Mouse (Mus musculus): ENCODE measurements at regions not wholly inside any gene's neighbourhood (a gene's known extent, or its start where the extent isn't known, plus 50 kb on each side); places are given as distances from the start of the nearest gene placed in this dataset.

DNA sequence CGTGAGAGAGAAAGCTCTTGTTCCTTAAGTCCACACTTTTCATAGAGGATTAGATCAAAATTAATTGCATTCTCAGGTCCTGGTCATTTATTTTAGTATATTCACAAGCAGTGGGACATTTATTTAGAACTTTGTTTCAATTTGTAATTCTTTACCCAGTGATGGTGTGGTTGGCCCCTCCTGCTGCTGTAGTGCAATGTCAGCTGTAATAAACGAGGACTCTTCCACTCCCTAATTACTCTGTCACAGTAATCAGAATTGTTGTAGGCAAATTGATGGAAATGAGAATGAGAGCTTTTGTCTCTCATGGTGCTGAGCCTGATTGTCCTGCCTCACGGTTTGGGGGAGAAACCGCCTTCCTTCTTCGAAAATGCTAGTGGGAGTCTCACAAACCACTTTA is 70.1 kb downstream of the Cd24a start:
- Histone ChIP-seq H3K4me3 (ENCODE audit: insufficient read depth in 1 of 2, low read depth in 1 of 2, low read length in 2 of 2, poor library complexity in 1 of 2, severe bottlenecking in 1 of 2) (no peak overlapping the region), H3K36me3 (ENCODE audit: control insufficient read depth, insufficient read depth, low read length, poor library complexity, severe bottlenecking) (no peaks in the 10 kb centered on the region), H3K9ac (ENCODE audit: insufficient read depth, low read depth, low read length, poor library complexity, severe bottlenecking) (no peak overlapping the region), H3K9me3 (ENCODE audit: control insufficient read depth, insufficient read depth, low read depth, low read length) (no peaks in the 10 kb centered on the region), H3K27ac (ENCODE audit: insufficient read depth, low read depth, low read length, poor library complexity, severe bottlenecking) (no peak overlapping the region), H3K4me1 (ENCODE audit: control insufficient read depth in 2 of 2, insufficient read depth in 2 of 2, low read length in 2 of 2, poor library complexity in 1 of 2) (peaks cover 0 to 5% of the 10 kb centered on the region in 2 experiments; a peak in 1 of 4 replicates)
- TF ChIP-seq ZNF384 (IDR thresholded peaks at IDR 0.05; ENCODE audit: low read depth, low read length) (no peak), MAFK (IDR thresholded peaks at IDR 0.05; ENCODE audit: insufficient read depth, low read depth, low read length) (no peak), HCFC1 (IDR thresholded peaks at IDR 0.05; ENCODE audit: borderline replicate concordance, insufficient read depth, low read length) (no peak), ZC3H11A (IDR thresholded peaks at IDR 0.05; ENCODE audit: borderline replicate concordance, low read depth, low read length) (no peak), CHD2 (IDR thresholded peaks at IDR 0.05; ENCODE audit: low read depth, low read length) (no peak)
- in situ Hi-C loops (cut with MboI; ENCODE audit: low sequenced_read_pairs in 2 of 2, unreplicated experiment in 2 of 2), result no loop called here
- no peak for DNase-seq (ENCODE audit: low read depth, low spot score)

DNA sequence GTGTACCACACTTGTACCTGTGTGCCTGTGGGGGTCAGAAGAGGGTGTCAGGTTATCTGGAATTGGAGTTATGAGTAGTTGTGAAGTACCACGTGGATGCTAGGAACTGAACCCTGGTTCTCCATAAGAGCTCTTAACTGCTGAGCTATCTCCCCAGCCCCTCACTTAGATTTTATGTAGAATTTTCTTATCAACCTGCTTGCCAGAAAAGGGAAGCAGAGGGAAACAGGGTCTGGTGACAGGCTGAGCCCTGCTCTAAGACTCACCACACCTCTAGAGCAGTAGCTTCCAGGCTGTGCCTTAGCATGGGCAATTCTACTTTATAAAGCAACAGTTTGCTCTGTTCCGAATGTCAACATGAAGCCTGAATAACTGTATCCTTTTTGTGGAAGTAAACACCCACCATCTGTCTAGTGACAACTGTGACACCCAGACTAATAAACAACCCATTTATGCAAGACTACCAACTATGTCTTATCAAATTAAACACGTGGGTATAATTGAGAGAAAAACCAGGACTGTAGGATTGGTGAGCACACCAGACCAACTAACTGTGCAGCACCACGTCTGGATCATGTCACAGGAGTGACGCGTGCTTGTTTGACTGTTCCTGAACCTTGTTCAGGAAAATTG is 70.8 kb downstream of the Cd24a start:
- Histone ChIP-seq H3K36me3 (ENCODE audit: control insufficient read depth, insufficient read depth, low read length, poor library complexity, severe bottlenecking) (no peaks in the 10 kb centered on the region), H3K9ac (ENCODE audit: insufficient read depth, low read depth, low read length, poor library complexity, severe bottlenecking) (no peak overlapping the region), H3K9me3 (ENCODE audit: control insufficient read depth, insufficient read depth, low read depth, low read length) (no peaks in the 10 kb centered on the region), H3K27ac (ENCODE audit: insufficient read depth, low read depth, low read length, poor library complexity, severe bottlenecking) (no peak overlapping the region), H3K4me3 (ENCODE audit: insufficient read depth in 1 of 2, low read depth in 1 of 2, low read length in 2 of 2, poor library complexity in 1 of 2, severe bottlenecking in 1 of 2) (no peak overlapping the region), H3K4me1 (ENCODE audit: control insufficient read depth in 2 of 2, insufficient read depth in 2 of 2, low read length in 2 of 2, poor library complexity in 1 of 2) (peaks cover 0 to 5% of the 10 kb centered on the region in 2 experiments; a peak in 1 of 4 replicates)
- TF ChIP-seq ZNF384 (IDR thresholded peaks at IDR 0.05; ENCODE audit: low read depth, low read length) (no peak), HCFC1 (IDR thresholded peaks at IDR 0.05; ENCODE audit: borderline replicate concordance, insufficient read depth, low read length) (no peak), MAFK (IDR thresholded peaks at IDR 0.05; ENCODE audit: insufficient read depth, low read depth, low read length) (no peak), ZC3H11A (IDR thresholded peaks at IDR 0.05; ENCODE audit: borderline replicate concordance, low read depth, low read length) (no peak), CHD2 (IDR thresholded peaks at IDR 0.05; ENCODE audit: low read depth, low read length) (no peak)
- in situ Hi-C loops (cut with MboI; ENCODE audit: low sequenced_read_pairs in 2 of 2, unreplicated experiment in 2 of 2), result no loop called here
- DNase-seq (ENCODE audit: low read depth, low spot score), result no peak

DNA sequence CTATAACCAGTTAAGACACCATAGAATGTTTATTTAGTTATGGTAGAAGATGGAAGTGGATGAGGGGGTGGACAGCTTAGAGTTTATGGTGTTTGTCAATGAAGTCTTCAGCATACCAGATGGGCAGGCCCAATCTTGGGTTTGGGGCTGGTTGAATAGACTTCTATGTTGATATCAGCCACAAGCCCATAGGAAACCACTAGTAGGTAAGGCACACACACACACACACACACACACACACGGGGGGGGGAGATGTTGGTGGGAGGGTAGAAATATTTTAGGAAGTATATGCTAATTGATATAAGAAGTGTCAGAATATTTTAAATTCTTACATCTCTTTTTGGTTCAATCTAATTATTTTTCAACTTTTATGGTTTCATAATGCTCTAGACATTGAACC is 72.4 kb downstream of the Cd24a start:
- Histone ChIP-seq H3K9ac (ENCODE audit: insufficient read depth, low read depth, low read length, poor library complexity, severe bottlenecking) (no peak overlapping the region), H3K4me3 (ENCODE audit: insufficient read depth in 1 of 2, low read depth in 1 of 2, low read length in 2 of 2, poor library complexity in 1 of 2, severe bottlenecking in 1 of 2) (no peak overlapping the region), H3K4me1 (ENCODE audit: control insufficient read depth in 2 of 2, insufficient read depth in 2 of 2, low read length in 2 of 2, poor library complexity in 1 of 2) (peaks cover 0 to 5% of the 10 kb centered on the region in 2 experiments; a peak in 1 of 4 replicates), H3K36me3 (ENCODE audit: control insufficient read depth, insufficient read depth, low read length, poor library complexity, severe bottlenecking) (no peaks in the 10 kb centered on the region), H3K9me3 (ENCODE audit: control insufficient read depth, insufficient read depth, low read depth, low read length) (no peaks in the 10 kb centered on the region), H3K27ac (ENCODE audit: insufficient read depth, low read depth, low read length, poor library complexity, severe bottlenecking) (no peak overlapping the region)
- no peak for DNase-seq (ENCODE audit: low read depth, low spot score)
- TF ChIP-seq CHD2 (IDR thresholded peaks at IDR 0.05; ENCODE audit: low read depth, low read length) (no peak), ZC3H11A (IDR thresholded peaks at IDR 0.05; ENCODE audit: borderline replicate concordance, low read depth, low read length) (no peak), HCFC1 (IDR thresholded peaks at IDR 0.05; ENCODE audit: borderline replicate concordance, insufficient read depth, low read length) (no peak), MAFK (IDR thresholded peaks at IDR 0.05; ENCODE audit: insufficient read depth, low read depth, low read length) (no peak), ZNF384 (IDR thresholded peaks at IDR 0.05; ENCODE audit: low read depth, low read length) (no peak)
- in situ Hi-C loops (cut with MboI; ENCODE audit: low sequenced_read_pairs in 2 of 2, unreplicated experiment in 2 of 2), result no loop called here

DNA sequence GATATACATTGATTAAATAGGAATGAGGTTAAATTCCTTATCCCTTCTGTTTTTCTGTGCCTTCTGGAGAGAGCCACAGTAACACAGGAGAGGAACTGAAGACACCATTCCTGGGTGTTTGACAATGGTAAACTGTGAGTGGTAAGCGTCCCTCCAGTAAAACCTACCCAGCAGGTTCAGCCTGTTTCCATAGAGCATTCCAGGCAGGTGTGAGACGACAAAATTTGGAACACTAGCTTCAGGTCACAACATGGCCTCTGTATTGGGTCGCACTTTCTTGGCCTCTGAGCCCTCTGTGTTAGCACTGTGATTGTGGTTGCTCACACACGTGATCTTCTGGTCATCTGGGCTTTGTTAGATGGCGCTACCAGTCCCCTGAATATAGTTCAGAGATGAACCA is 73.4 kb downstream of the Cd24a start:
- H3K4me1 ChIP-seq (ENCODE audit: control insufficient read depth in 2 of 2, insufficient read depth in 2 of 2, low read length in 2 of 2, poor library complexity in 1 of 2), result peaks cover 0 to 5% of the 10 kb centered on the region in 2 experiments; a peak in 1 of 4 replicates
- no peak for DNase-seq (ENCODE audit: low read depth, low spot score)
- no peak overlapping the region for H3K9ac ChIP-seq (ENCODE audit: insufficient read depth, low read depth, low read length, poor library complexity, severe bottlenecking)
- in situ Hi-C loops (cut with MboI; ENCODE audit: low sequenced_read_pairs in 2 of 2, unreplicated experiment in 2 of 2), result no loop called here
- no peak overlapping the region for H3K27ac ChIP-seq (ENCODE audit: insufficient read depth, low read depth, low read length, poor library complexity, severe bottlenecking)
- TF ChIP-seq MAFK (IDR thresholded peaks at IDR 0.05; ENCODE audit: insufficient read depth, low read depth, low read length) (no peak), HCFC1 (IDR thresholded peaks at IDR 0.05; ENCODE audit: borderline replicate concordance, insufficient read depth, low read length) (no peak), ZNF384 (IDR thresholded peaks at IDR 0.05; ENCODE audit: low read depth, low read length) (no peak), ZC3H11A (IDR thresholded peaks at IDR 0.05; ENCODE audit: borderline replicate concordance, low read depth, low read length) (no peak), CHD2 (IDR thresholded peaks at IDR 0.05; ENCODE audit: low read depth, low read length) (no peak)
- H3K9me3 ChIP-seq (ENCODE audit: control insufficient read depth, insufficient read depth, low read depth, low read length), result no peaks in the 10 kb centered on the region
- no peaks in the 10 kb centered on the region for H3K36me3 ChIP-seq (ENCODE audit: control insufficient read depth, insufficient read depth, low read length, poor library complexity, severe bottlenecking)
- no peak overlapping the region for H3K4me3 ChIP-seq (ENCODE audit: insufficient read depth in 1 of 2, low read depth in 1 of 2, low read length in 2 of 2, poor library complexity in 1 of 2, severe bottlenecking in 1 of 2)

Measured in ES-E14 (cell line).